Mouse (Mus musculus): Measurements from ENCODE around the gene Cntn5.

The Cntn5 gene

GRCm38 (mm10) chr9:9705180-9705579 is 1199.4 kb downstream of the Cntn5 start:
- DNase-seq (ENCODE audit: low read depth, low spot score), result no peak

DNA sequence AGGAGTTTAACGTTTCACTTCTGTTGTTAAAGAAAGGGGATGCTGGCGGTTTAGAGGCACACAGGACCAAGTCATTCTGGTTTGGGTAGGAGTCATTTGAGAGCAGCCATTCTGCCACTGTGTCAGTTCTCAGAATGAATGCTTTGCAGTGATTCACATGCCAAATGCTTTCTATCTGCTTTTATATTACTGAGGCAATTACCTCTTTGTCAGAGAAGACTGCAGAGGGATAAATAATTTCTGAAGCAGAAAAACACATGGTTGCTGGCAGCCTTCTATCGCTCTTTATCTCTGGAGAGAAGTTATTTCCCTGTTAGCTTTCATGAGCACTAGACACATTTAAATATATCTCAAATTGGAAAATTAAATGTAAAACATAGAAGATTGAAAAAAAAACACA is 1207.9 kb downstream of the Cntn5 start:
- DNase-seq (ENCODE audit: low read depth, low spot score), result no peak

GRCm38 (mm10) chr9:9682348-9682884 is 1222.2 kb downstream of the Cntn5 start:
- no peak for DNase-seq (ENCODE audit: low read depth, low spot score)

- DNase-seq (ENCODE audit: low read depth, low spot score), result no peak
Observed at GRCm38 (mm10) chr9:9676078-9676477, 1228.5 kb downstream of the Cntn5 start.

GRCm38 (mm10) chr9:9674531-9674930 is 1230.0 kb downstream of the Cntn5 start:
- DNase-seq (ENCODE audit: low read depth, low spot score), result no peak

- DNase-seq (ENCODE audit: low read depth, low spot score), result no peak
Observed at GRCm38 (mm10) chr9:9673277-9674049, 1231.1 kb downstream of the Cntn5 start.

- DNase-seq (ENCODE audit: low read depth, low spot score), result no peak
Observed at GRCm38 (mm10) chr9:9653463-9653862, 1251.1 kb downstream of the Cntn5 start.

- DNase-seq (ENCODE audit: low read depth, low spot score), result no peak
Observed at GRCm38 (mm10) chr9:9647361-9647760, 1257.2 kb downstream of the Cntn5 start.

DNA sequence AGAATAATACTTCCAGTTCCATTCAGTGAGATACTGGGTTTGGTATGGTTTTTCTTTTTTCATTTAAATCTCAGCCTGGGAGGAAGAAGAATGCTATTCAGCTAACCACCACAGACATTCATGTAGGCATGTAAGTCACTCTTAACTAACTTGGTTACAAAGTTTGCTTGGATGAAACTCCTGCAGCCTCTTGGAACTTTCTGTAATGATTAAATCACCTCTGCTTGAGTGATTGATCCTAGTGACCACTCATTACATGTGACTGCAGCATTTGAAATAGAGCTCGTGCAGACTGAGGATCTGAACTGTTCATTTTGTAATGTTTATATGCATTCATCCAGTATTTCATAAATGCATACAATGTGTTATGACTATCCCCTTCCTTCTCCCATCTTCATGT is 1258.3 kb downstream of the Cntn5 start:
- DNase-seq (ENCODE audit: low read depth, low spot score), result no peak
